Mouse (Mus musculus) spleen, postnatal 14 days (tissue): ENCODE data around the gene Slc35b2.

Experiments used
- DNase-seq, 2 experiments: peaks; one replicate each; pipeline ENCODE4 v3.0.0; 2021 to 2022; ENCODE audit warnings: low spot score in 2 of 2

The Slc35b2 gene

GRCm38 (mm10) chr17:45563655-45564530, at the start of gene Slc35b2:
Slc35b2 (plus strand) TSS chr17:45563874.
- peak; percentile 75 to 84 for DNase-seq

GRCm38 (mm10) chr17:45515204-45515726, 48.4 kb upstream of the Slc35b2 start:
- DNase-seq: no peak

GRCm38 (mm10) chr17:45515806-45516205, 47.9 kb upstream of the Slc35b2 start:
- no peak for DNase-seq

DNA sequence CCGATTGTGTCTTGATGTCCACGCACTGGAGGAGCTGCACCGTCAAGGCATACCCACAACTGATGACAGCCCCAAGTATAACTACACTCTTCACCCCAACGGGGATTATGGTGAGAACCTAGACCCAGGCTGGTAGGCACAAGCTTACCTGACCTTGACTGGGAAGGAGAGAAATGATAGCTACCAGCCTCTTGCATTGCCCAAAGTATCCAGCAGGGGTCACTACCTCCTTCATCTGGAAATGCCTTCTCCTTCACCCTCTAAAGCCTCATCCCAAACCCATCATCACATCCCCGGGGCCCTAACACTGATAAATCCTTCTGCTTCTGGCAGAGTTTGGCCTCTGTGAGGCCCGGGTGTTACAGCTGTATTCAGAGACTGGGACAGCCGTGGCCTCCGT, 47.2 kb upstream of the Slc35b2 start:
- peak; percentile 36 to 64 for DNase-seq

DNA sequence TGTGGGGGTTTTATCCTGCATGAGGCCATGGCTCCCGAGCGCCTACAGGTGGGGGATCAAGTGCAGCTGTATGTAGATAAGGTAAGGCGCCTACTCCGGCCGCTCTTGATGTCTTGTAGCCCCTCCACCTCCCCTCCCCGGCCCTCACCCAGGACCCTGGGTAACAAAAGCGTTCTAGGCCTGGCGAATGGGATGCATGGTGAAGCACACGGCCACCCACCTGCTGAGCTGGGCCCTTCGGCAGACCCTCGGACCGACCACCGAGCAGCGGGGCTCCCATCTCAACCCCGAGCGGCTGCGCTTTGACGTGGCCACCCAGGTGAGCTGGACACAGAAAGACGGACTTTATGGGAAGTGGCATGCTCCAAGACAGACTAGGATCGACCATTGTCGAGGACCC, 46.5 kb upstream of the Slc35b2 start:
- DNase-seq: no peak

- no peak for DNase-seq
Observed at GRCm38 (mm10) chr17:45517549-45518215, 46.0 kb upstream of the Slc35b2 start.

DNA sequence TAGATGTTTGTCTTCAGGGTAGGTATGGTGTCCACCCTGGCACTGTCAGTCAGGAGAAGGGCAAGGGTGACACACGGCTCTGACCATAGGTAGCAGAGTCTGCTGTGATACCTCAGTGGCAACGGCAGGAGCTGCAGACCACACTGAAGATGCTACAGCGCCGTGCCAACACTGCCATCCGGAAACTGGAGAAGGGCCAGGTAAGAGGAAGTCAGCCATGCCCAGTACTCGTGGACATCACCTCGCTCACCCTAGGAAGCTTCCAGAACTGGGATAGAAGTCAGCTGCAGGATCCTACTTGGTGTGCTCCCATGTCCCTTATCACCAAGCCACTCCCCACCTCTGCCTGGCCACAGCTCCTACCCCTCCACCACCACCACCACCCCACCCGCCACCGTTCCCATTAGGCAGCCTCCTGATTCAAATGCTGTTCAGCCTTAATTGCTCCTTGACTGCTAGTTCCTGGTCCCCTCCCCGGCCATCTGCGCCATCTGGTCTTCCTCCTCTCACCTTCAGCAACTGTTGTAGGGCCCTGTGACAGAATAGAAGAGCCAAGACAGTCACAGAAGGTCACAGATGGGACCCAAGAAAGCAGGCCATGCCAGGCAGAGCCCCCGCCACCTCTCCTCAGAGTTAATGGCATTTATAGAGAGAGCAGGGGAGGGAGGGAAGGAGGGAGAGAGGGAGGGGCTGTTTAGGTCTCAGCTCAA, 44.8 kb upstream of the Slc35b2 start:
- DNase-seq: no peak

DNA sequence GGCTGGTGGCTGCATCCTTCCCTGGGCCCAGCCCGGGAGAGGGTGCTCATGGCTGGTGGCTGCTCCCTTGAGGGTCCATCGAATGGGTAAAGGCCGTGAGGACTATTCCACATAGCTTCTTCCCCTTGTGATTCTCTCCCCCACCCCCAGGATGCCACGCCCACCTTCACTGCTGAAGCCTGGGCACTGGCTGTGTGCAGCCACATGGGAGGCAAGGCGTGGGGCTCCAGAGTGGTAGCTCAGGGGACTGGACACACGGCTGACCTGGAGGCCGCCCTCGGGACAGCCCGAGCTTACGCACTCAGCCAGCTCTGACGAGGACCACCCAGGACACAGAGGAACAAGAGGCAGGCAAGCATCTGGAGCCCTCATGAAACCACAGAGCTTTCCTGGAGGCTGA, 43.5 kb upstream of the Slc35b2 start:
- no peak for DNase-seq

GRCm38 (mm10) chr17:45523263-45523662, 40.4 kb upstream of the Slc35b2 start, which contains the start of gene Tcte1:
Tcte1 (plus strand) TSS chr17:45523434.
- no peak for DNase-seq

- DNase-seq: no peak
Observed at GRCm38 (mm10) chr17:45524961-45525360, 38.7 kb upstream of the Slc35b2 start.

DNA sequence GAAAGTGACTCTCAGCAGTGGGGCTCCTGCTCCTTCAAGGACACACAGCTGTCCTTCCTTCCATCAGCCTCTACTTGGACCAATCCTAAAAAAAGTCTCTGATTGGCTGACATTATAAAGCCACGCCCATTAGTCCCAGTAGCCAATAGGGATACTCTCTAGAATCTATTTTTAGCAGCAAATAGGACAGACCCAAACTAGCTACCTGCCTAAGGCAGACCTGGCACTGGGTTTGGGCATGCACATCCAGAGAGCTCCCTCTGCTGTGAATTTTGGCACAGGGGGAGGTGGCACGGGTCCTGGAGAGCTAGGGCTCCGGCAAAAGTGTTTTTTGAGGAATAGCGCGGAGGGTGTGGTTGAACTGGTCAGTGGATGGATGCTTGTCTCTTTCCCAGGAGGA, 37.1 kb upstream of the Slc35b2 start:
- no peak for DNase-seq

GRCm38 (mm10) chr17:45530346-45530782, 33.3 kb upstream of the Slc35b2 start:
- no peak for DNase-seq

GRCm38 (mm10) chr17:45532896-45533295, 30.8 kb upstream of the Slc35b2 start:
- no peak for DNase-seq

DNA sequence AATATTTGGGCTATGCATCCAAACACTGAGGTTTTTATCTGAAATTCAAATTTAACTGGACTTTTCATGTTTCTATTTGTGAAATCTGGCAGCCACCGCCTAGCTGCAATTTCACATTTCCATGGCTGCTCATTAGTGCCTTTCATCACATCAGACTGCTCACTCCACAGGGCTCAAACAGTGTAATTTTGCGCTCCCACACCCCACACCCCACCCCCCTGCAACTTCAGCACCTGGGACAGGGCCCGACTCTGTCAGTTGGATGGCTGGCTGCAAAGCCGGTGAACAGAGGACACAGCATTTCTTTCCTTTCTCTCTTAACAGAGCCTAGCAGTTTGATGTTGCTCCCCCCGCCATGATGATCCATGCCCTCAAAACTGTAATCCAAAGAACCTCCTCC, 27.4 kb upstream of the Slc35b2 start:
- DNase-seq: no peak

GRCm38 (mm10) chr17:45538394-45538793, 25.3 kb upstream of the Slc35b2 start:
- DNase-seq: no peak

GRCm38 (mm10) chr17:45539664-45540063, 24.0 kb upstream of the Slc35b2 start:
- DNase-seq: no peak

- no peak for DNase-seq
Observed at GRCm38 (mm10) chr17:45542129-45542528, 21.5 kb upstream of the Slc35b2 start.

DNA sequence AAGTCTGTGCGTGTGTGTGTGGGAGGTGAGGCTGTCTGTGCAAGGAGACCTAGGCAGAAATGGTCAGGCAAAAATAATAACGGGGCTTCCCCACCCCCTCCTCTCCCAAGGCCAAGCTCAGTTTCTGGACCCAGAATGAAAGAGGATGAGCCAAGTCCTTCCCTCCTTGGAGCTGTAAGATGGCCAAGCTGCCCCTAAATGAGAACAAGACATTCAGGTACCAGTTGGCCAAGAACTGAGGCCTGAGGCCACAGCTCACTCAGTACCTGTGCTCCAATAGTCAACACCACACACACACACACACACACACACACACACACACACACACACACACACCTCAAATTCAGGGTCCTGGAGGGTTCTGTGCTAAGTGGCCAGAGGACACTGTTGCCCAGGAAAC, 21.0 kb upstream of the Slc35b2 start:
- DNase-seq: no peak

DNA sequence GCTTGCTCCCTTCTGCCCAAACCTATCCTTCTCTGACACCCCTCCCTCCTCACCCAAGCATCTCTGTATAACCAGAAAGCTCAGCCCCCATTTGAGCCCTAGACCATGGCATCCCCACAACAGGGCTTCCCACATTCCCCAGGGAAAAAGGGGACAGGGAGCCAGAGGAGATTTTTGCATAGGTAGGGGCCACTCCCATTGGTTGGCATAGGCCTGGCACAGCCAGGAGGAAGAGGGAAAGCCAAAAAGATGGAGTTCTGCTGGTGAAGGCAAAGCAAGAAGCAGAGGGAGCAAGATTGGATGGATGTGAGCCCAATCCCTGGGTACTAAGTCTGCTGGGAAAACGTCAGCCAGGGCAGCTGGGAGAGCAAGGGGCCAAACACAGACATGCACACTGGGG, 20.6 kb upstream of the Slc35b2 start:
- DNase-seq: no peak

DNA sequence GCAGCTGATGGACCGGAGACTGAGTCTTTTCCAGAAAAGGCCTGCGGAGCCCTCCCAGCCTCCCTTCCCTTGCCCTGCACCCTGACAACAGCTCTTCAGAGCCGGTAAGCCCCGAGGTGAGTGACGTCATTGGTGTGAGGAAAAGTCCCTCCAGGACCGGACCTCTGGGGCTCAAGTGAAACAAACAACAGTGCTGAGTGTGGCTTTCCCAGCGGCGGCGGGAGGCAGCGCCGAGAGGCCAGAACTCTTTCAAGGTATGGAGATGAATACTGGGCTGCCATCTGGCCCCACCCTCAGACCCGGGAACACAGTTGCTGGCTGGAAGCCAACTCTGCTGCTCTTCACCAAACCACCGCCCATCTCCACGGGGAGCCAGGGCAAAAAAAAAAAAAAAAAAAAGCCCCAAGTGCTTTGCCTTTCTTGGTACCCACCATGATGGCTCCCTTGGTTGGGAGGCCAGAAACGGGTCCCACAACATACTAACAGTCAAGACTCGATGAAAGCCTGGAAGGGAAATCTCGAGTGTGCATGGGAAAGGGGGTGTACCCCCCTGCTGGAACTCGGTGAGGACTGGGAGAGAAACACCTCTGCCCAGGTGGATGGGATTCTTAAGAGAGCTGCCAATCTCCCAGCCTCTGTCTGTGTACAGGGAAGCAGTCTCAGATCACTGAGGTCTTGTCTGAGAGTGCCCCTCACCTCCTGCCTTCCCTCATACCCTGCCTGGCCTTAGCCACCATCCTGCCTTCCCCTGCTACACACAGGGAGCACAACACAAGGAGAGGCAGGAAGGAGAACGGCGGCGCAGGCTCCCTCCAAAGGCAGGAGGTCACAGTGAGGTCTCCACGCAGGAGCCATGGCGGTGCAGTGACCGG, 19.4 kb upstream of the Slc35b2 start:
- DNase-seq: no peak

GRCm38 (mm10) chr17:45544873-45545277, 18.8 kb upstream of the Slc35b2 start:
- DNase-seq: no peak
